In the genomic region with DNA sequence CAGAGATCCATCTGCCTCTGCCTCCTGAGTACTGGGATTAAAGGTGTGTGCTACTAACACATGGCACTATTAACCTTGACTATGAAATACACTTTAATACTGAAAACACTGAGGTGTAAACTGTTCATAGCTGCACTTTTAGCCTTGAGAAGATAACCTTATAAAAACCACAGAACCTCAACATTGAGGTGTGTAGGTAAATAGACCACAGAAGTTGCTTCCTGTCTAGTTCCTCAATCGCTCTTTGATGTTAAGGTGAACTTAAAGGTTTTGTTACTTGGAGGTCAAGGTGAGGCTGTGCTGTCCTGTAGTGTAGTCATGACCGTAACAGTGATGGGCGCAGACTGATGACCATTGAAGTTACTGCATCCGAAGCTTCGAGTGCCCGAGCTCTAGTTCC, we compare ENCODE assay signal across 16 mouse cellular contexts.
"Had no signal": no experiment of that assay in that cellular context is flagged by ENCODE, and none has a peak within 500 bp of the region (broad histone marks: within the 10 kb centered on the region; RNA-seq: fewer than 3 reads in every experiment).

No protein-coding gene starts in this region.

- H3K27me3 ChIP-seq: limb, embryonic 13.5 days; megakaryocyte, embryonic 14.5 days; neural tube, embryonic 12.5 days; neural tube, embryonic 15.5 days had no signal

- H3K36me3 ChIP-seq: limb, embryonic 13.5 days; midbrain, embryonic 10.5 days; neural tube, embryonic 12.5 days; neural tube, embryonic 15.5 days had no signal

- DNase-seq: kidney, adult 2 months; kidney, postnatal 36 days; layer of hippocampus, postnatal 36 days; left cerebral cortex, postnatal 4 days; liver; liver, postnatal 0 days; lung, embryonic 14.5 days; midbrain, embryonic 14.5 days; thymus, adult 2 months; thymus, postnatal 14 days; thymus, postnatal 4 days had no signal
